Mouse (Mus musculus) embryo, embryonic 11 days (tissue): ENCODE data around the gene Krtap10-4.
"Not testable (repeated sequence)": the region's sequence is repeated elsewhere in the genome, so short reads cannot be mapped to it uniquely, and the experiment has no call there.

Source experiments
- DNase-seq: peaks from one replicate; pipeline ENCODE4 v3.0.0-alpha.2; 2015

Krtap10-4 gene

GRCm38 (mm10) chr10:77826951-77827350 is at the start of gene Krtap10-4:
Gene Krtap10-4, minus strand, starts transcription at chr10:77827095.
- no peak for DNase-seq

GRCm38 (mm10) chr10:77869651-77870050 is 42.8 kb upstream of the Krtap10-4 start:
- no peak for DNase-seq

GRCm38 (mm10) chr10:77867546-77867945 is 40.7 kb upstream of the Krtap10-4 start:
- DNase-seq, result no peak

- DNase-seq, result no peak
These were observed 37.9 kb upstream of the Krtap10-4 start for GRCm38 (mm10) chr10:77864762-77865143.

GRCm38 (mm10) chr10:77864067-77864761 is 37.3 kb upstream of the Krtap10-4 start:
- peak; percentile 57 for DNase-seq

- DNase-seq, result no peak
These were observed 34.8 kb upstream of the Krtap10-4 start, which contains the start of gene Gm3285 for GRCm38 (mm10) chr10:77861675-77862074. Gene Gm3285, plus strand, starts transcription at chr10:77861975.

- no peak for DNase-seq
These were observed 25.7 kb upstream of the Krtap10-4 start, which contains the start of gene Gm10318 for GRCm38 (mm10) chr10:77852559-77852958. Gene Gm10318, plus strand, starts transcription at chr10:77852859.

- no peak for DNase-seq
These were observed 20.6 kb upstream of the Krtap10-4 start for GRCm38 (mm10) chr10:77847538-77847937.

GRCm38 (mm10) chr10:77846961-77847360 is 20.1 kb upstream of the Krtap10-4 start:
- no peak for DNase-seq

GRCm38 (mm10) chr10:77846503-77846902 is 19.6 kb upstream of the Krtap10-4 start, which contains the start of gene Gm36176:
Gene Gm36176, plus strand, starts transcription at chr10:77846803.
- DNase-seq, result no peak

- DNase-seq, result no peak
These were observed 12.1 kb upstream of the Krtap10-4 start for GRCm38 (mm10) chr10:77839006-77839405.

- DNase-seq, result no peak
These were observed 8.8 kb upstream of the Krtap10-4 start, which contains the start of gene Krtap10-10 for GRCm38 (mm10) chr10:77835647-77836046. Gene Krtap10-10, plus strand, starts transcription at chr10:77835947.

GRCm38 (mm10) chr10:77819203-77819602 is 7.7 kb downstream of the Krtap10-4 start:
- no peak for DNase-seq

GRCm38 (mm10) chr10:77818523-77818922 is 8.4 kb downstream of the Krtap10-4 start:
- no peak for DNase-seq

- peak; percentile 45 for DNase-seq
These were observed 11.4 kb downstream of the Krtap10-4 start for GRCm38 (mm10) chr10:77815514-77815913.

- DNase-seq, result no peak
These were observed 12.5 kb downstream of the Krtap10-4 start, which contains the start of gene Gm2696 for GRCm38 (mm10) chr10:77814382-77814781. Gene Gm2696, plus strand, starts transcription at chr10:77814682.

GRCm38 (mm10) chr10:77811743-77812142 is 15.2 kb downstream of the Krtap10-4 start, which contains the start of gene Gm9507:
Gene Gm9507, minus strand, starts transcription at chr10:77811843.
- DNase-seq, result no peak

- no peak for DNase-seq
These were observed 22.8 kb downstream of the Krtap10-4 start for GRCm38 (mm10) chr10:77804095-77804494.

GRCm38 (mm10) chr10:77798921-77799508 is 27.9 kb downstream of the Krtap10-4 start, which contains the start of gene Gm19668:
Gene Gm19668, minus strand, starts transcription at chr10:77799133.
- DNase-seq, result no peak

- DNase-seq, result not testable (repeated sequence)
These were observed 28.6 kb downstream of the Krtap10-4 start for GRCm38 (mm10) chr10:77798164-77798920.

- no peak for DNase-seq
These were observed 29.2 kb downstream of the Krtap10-4 start for GRCm38 (mm10) chr10:77797677-77798076.

- DNase-seq, result no peak
These were observed 31.9 kb downstream of the Krtap10-4 start, which contains the start of gene Gm9639 for GRCm38 (mm10) chr10:77794976-77795375. Gene Gm9639, minus strand, starts transcription at chr10:77795076.

- no peak for DNase-seq
These were observed 38.3 kb downstream of the Krtap10-4 start for GRCm38 (mm10) chr10:77788621-77789020.
